Mouse (Mus musculus): ENCODE results near the gene Gm20605. TPM values are rescaled to one million over a fixed set of nuclear protein-coding genes. Genes with fewer than 3 reads are reported as not detected.

The Gm20605 gene
- not detected for polyA plus RNA-seq (2014; fragmentation: Illumina TruSeq; extraction: RNeasy Lipid Tissue Mini Kit (QIAGEN cat#74804); ENCODE audit: low replicate concordance)

GRCm38 (mm10) chr5:137628498-137629305 lies at the start of gene Gm20605, which contains the start of the genes Fbxo24 and Lrch4:
Gene Gm20605, plus strand, starts transcription at chr5:137629175.
Gene Fbxo24, minus strand, starts transcription at chr5:137629002.
Gene Lrch4, plus strand, starts transcription at chr5:137629121.

GRCm38 (mm10) chr5:137600619-137601364 lies 28.2 kb upstream of the Gm20605 start, which contains the start of gene Mospd3:
Gene Mospd3, minus strand, starts transcription at chr5:137601058.

GRCm38 (mm10) chr5:137613550-137613949 lies 15.4 kb upstream of the Gm20605 start, which contains the start of gene Pcolce:
Gene Pcolce, minus strand, starts transcription at chr5:137613784.

GRCm38 (mm10) chr5:137641054-137641453 lies 12.1 kb downstream of the Gm20605 start, which contains the start of gene Sap25:
Gene Sap25, plus strand, starts transcription at chr5:137641334.

GRCm38 (mm10) chr5:137645652-137646091 lies 16.7 kb downstream of the Gm20605 start, which contains the start of gene Irs3:
Gene Irs3, minus strand, starts transcription at chr5:137645714.

GRCm38 (mm10) chr5:137684294-137685123 lies 55.5 kb downstream of the Gm20605 start, which contains the start of gene Agfg2:
Gene Agfg2, minus strand, starts transcription at chr5:137684726.

Other genes starting within 250 kb of the Gm20605 start
- gene Zan, start 152.1 kb upstream of the Gm20605 start, polyA plus RNA-seq (2014; fragmentation: Illumina TruSeq; extraction: RNeasy Lipid Tissue Mini Kit (QIAGEN cat#74804); ENCODE audit: low replicate concordance): 0.19 TPM
- gene Pop7, start 126.7 kb upstream of the Gm20605 start, polyA plus RNA-seq (2014; fragmentation: Illumina TruSeq; extraction: RNeasy Lipid Tissue Mini Kit (QIAGEN cat#74804); ENCODE audit: low replicate concordance): not detected
- gene Gigyf1, start 110.6 kb upstream of the Gm20605 start, polyA plus RNA-seq (2014; fragmentation: Illumina TruSeq; extraction: RNeasy Lipid Tissue Mini Kit (QIAGEN cat#74804); ENCODE audit: low replicate concordance): 0.97 TPM
- gene Epo, start 95.9 kb upstream of the Gm20605 start, polyA plus RNA-seq (2014; fragmentation: Illumina TruSeq; extraction: RNeasy Lipid Tissue Mini Kit (QIAGEN cat#74804); ENCODE audit: low replicate concordance): not detected
- 1.5 TPM for gene Gnb2, start 95.7 kb upstream of the Gm20605 start, polyA plus RNA-seq (2014; fragmentation: Illumina TruSeq; extraction: RNeasy Lipid Tissue Mini Kit (QIAGEN cat#74804); ENCODE audit: low replicate concordance)
- not detected for gene Actl6b, start 75.7 kb upstream of the Gm20605 start, polyA plus RNA-seq (2014; fragmentation: Illumina TruSeq; extraction: RNeasy Lipid Tissue Mini Kit (QIAGEN cat#74804); ENCODE audit: low replicate concordance)
- not detected for gene Tfr2, start 59.3 kb upstream of the Gm20605 start, polyA plus RNA-seq (2014; fragmentation: Illumina TruSeq; extraction: RNeasy Lipid Tissue Mini Kit (QIAGEN cat#74804); ENCODE audit: low replicate concordance)
- gene Mospd3, start 28.1 kb upstream of the Gm20605 start, polyA plus RNA-seq (2014; fragmentation: Illumina TruSeq; extraction: RNeasy Lipid Tissue Mini Kit (QIAGEN cat#74804); ENCODE audit: low replicate concordance): not detected
- gene Pcolce, start 15.4 kb upstream of the Gm20605 start, polyA plus RNA-seq (2014; fragmentation: Illumina TruSeq; extraction: RNeasy Lipid Tissue Mini Kit (QIAGEN cat#74804); ENCODE audit: low replicate concordance): 1.5 TPM
- gene Fbxo24, start 173 bp upstream of the Gm20605 start, polyA plus RNA-seq (2014; fragmentation: Illumina TruSeq; extraction: RNeasy Lipid Tissue Mini Kit (QIAGEN cat#74804); ENCODE audit: low replicate concordance): not detected
- gene Lrch4, start 54 bp upstream of the Gm20605 start, polyA plus RNA-seq (2014; fragmentation: Illumina TruSeq; extraction: RNeasy Lipid Tissue Mini Kit (QIAGEN cat#74804); ENCODE audit: low replicate concordance): 0.30 TPM
- not detected for gene Sap25, start 12.2 kb downstream of the Gm20605 start, polyA plus RNA-seq (2014; fragmentation: Illumina TruSeq; extraction: RNeasy Lipid Tissue Mini Kit (QIAGEN cat#74804); ENCODE audit: low replicate concordance)
- gene Irs3, start 16.5 kb downstream of the Gm20605 start, polyA plus RNA-seq (2014; fragmentation: Illumina TruSeq; extraction: RNeasy Lipid Tissue Mini Kit (QIAGEN cat#74804); ENCODE audit: low replicate concordance): not detected
- 2.0 TPM for gene Agfg2, start 55.6 kb downstream of the Gm20605 start, polyA plus RNA-seq (2014; fragmentation: Illumina TruSeq; extraction: RNeasy Lipid Tissue Mini Kit (QIAGEN cat#74804); ENCODE audit: low replicate concordance)
- 0.22 TPM for gene Nyap1, start 112.4 kb downstream of the Gm20605 start, polyA plus RNA-seq (2014; fragmentation: Illumina TruSeq; extraction: RNeasy Lipid Tissue Mini Kit (QIAGEN cat#74804); ENCODE audit: low replicate concordance)
- 1.5 TPM for gene Tsc22d4, start 116.6 kb downstream of the Gm20605 start, polyA plus RNA-seq (2014; fragmentation: Illumina TruSeq; extraction: RNeasy Lipid Tissue Mini Kit (QIAGEN cat#74804); ENCODE audit: low replicate concordance)
- not detected for gene Ppp1r35, start 149.7 kb downstream of the Gm20605 start, polyA plus RNA-seq (2014; fragmentation: Illumina TruSeq; extraction: RNeasy Lipid Tissue Mini Kit (QIAGEN cat#74804); ENCODE audit: low replicate concordance)
- 6.3 TPM for gene Mepce, start 158.5 kb downstream of the Gm20605 start, polyA plus RNA-seq (2014; fragmentation: Illumina TruSeq; extraction: RNeasy Lipid Tissue Mini Kit (QIAGEN cat#74804); ENCODE audit: low replicate concordance)
- 2.7 TPM for gene Zcwpw1, start 158.6 kb downstream of the Gm20605 start, polyA plus RNA-seq (2014; fragmentation: Illumina TruSeq; extraction: RNeasy Lipid Tissue Mini Kit (QIAGEN cat#74804); ENCODE audit: low replicate concordance)
- 4.7 TPM for gene Pilra, start 207.1 kb downstream of the Gm20605 start, polyA plus RNA-seq (2014; fragmentation: Illumina TruSeq; extraction: RNeasy Lipid Tissue Mini Kit (QIAGEN cat#74804); ENCODE audit: low replicate concordance)
- 8.6 TPM for gene Pilrb1, start 228.9 kb downstream of the Gm20605 start, polyA plus RNA-seq (2014; fragmentation: Illumina TruSeq; extraction: RNeasy Lipid Tissue Mini Kit (QIAGEN cat#74804); ENCODE audit: low replicate concordance)
- 6.1 TPM for gene Pilrb2, start 242.6 kb downstream of the Gm20605 start, polyA plus RNA-seq (2014; fragmentation: Illumina TruSeq; extraction: RNeasy Lipid Tissue Mini Kit (QIAGEN cat#74804); ENCODE audit: low replicate concordance)